Mouse (Mus musculus): ENCODE results near the gene Olfr116. TPM values are rescaled to one million over a fixed set of nuclear protein-coding genes. Genes with fewer than 3 reads are reported as not detected.

Olfr116 gene
- polyA plus RNA-seq (2017; shearing (Covaris generic)): not detected

GRCm38 (mm10) chr17:37627009-37627408, at the start of gene Olfr116, which contains the start of gene Olfr115:
TSS of gene Olfr116 (minus strand) at chr17:37627199.
TSS of gene Olfr115 (minus strand) at chr17:37627109.

GRCm38 (mm10) chr17:37666688-37667087, 39.7 kb upstream of the Olfr116 start, which contains the start of gene Olfr118:
TSS of gene Olfr118 (plus strand) at chr17:37666988.

DNA sequence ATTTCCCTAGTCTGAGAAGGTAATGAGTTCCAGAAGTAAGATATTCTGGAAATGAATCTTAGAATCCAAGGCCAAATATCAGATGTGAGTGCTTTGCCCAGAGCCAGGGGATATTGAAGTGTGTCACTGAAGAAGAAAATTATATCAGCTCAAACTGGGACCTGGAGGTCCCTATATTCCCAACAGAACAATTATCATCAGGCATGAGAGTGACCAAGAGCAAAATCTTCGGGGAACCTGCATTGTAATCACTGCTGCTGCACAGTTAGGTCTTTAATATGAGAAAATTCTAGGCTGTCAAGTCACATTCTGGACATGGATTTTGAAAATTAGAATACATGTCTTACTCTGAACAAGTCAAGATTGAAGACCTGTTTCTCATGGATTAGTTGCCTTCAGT, 36.7 kb upstream of the Olfr116 start, which contains the start of gene Olfr117:
Gene Olfr117 (minus strand): TSS at position 101 of the 400 bp plus-strand sequence.

DNA sequence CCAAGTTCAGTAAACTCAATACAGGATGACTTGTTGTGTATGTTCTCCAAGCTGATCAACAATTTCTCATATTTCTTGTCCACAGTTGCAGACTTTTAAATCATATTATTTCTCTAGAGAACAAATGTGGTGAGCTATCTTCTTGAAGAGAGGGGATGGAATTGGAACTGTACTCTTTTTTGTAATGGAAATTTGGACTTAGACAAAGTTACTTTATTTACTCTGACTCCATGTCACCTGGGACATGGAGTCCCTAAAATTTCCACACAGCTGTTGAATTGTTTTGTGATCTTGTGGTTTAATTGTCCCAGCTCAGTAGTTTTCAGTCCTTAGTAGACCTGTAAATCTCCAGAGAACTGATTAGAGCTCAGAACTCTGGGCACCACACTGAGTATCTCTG, 34.4 kb downstream of the Olfr116 start, which contains the start of gene Olfr114:
Gene Olfr114 (minus strand): TSS at position 101 of the 400 bp plus-strand sequence.

GRCm38 (mm10) chr17:37577563-37577962, 49.4 kb downstream of the Olfr116 start, which contains the start of gene Olfr113:
TSS of gene Olfr113 (minus strand) at chr17:37577663.

Other genes starting within 250 kb of the Olfr116 start
- gene Olfr105-ps, start 248.2 kb downstream of the Olfr116 start, polyA plus RNA-seq (2017; shearing (Covaris generic)): under 1 TPM in 1 of 2 experiments, not detected in 1; 0.12 TPM
- gene Olfr106-ps, start 236.8 kb downstream of the Olfr116 start, polyA plus RNA-seq (2017; shearing (Covaris generic)): not detected
- under 1 TPM; 0.05 to 0.44 TPM for gene Olfr107, start 228.0 kb downstream of the Olfr116 start, polyA plus RNA-seq (2017; shearing (Covaris generic))
- gene Olfr108, start 181.7 kb downstream of the Olfr116 start, polyA plus RNA-seq (2017; shearing (Covaris generic)): not detected
- under 1 TPM; 0.02 to 0.33 TPM for gene Olfr109, start 168.3 kb downstream of the Olfr116 start, polyA plus RNA-seq (2017; shearing (Covaris generic))
- 1 to 10 TPM in 1 of 2 experiments, not detected in 1; 1.2 TPM for gene H2-M2, start 143.6 kb downstream of the Olfr116 start, polyA plus RNA-seq (2017; shearing (Covaris generic))
- not detected for gene Olfr110, start 134.7 kb downstream of the Olfr116 start, polyA plus RNA-seq (2017; shearing (Covaris generic))
- not detected for gene Olfr111, start 119.2 kb downstream of the Olfr116 start, polyA plus RNA-seq (2017; shearing (Covaris generic))
- gene Olfr112, start 57.7 kb downstream of the Olfr116 start, polyA plus RNA-seq (2017; shearing (Covaris generic)): not detected
- gene Olfr113, start 49.5 kb downstream of the Olfr116 start, polyA plus RNA-seq (2017; shearing (Covaris generic)): under 1 TPM in 1 of 2 experiments, not detected in 1; 0.17 TPM
- gene Olfr114, start 34.5 kb downstream of the Olfr116 start, polyA plus RNA-seq (2017; shearing (Covaris generic)): not detected
- gene Olfr115, start 90 bp downstream of the Olfr116 start, polyA plus RNA-seq (2017; shearing (Covaris generic)): not detected
- under 1 TPM; 0.15 to 0.19 TPM for gene Olfr117, start 36.6 kb upstream of the Olfr116 start, polyA plus RNA-seq (2017; shearing (Covaris generic))
- gene Olfr118, start 39.8 kb upstream of the Olfr116 start, polyA plus RNA-seq (2017; shearing (Covaris generic)): under 1 TPM; 0.12 to 0.53 TPM
- not detected for gene Olfr119, start 69.4 kb upstream of the Olfr116 start, polyA plus RNA-seq (2017; shearing (Covaris generic))
- gene Olfr120, start 94.6 kb upstream of the Olfr116 start, polyA plus RNA-seq (2017; shearing (Covaris generic)): under 1 TPM in 1 of 2 experiments, not detected in 1; 0.13 TPM
- not detected for gene Olfr121, start 121.7 kb upstream of the Olfr116 start, polyA plus RNA-seq (2017; shearing (Covaris generic))
- under 1 TPM in 1 of 2 experiments, not detected in 1; 0.11 TPM for gene Olfr122, start 141.4 kb upstream of the Olfr116 start, polyA plus RNA-seq (2017; shearing (Covaris generic))
- under 1 TPM; 0.23 to 0.89 TPM for gene Olfr123, start 166.3 kb upstream of the Olfr116 start, polyA plus RNA-seq (2017; shearing (Covaris generic))
- not detected for gene Olfr124, start 172.7 kb upstream of the Olfr116 start, polyA plus RNA-seq (2017; shearing (Covaris generic))
- gene Olfr125, start 205.8 kb upstream of the Olfr116 start, polyA plus RNA-seq (2017; shearing (Covaris generic)): not detected
- gene Olfr126, start 220.3 kb upstream of the Olfr116 start, polyA plus RNA-seq (2017; shearing (Covaris generic)): under 1 TPM in 1 of 2 experiments, not detected in 1; 0.40 TPM

Measured in inflammation-experienced regulatory T-cells (primary cell).